Mouse (Mus musculus) layer of hippocampus, adult 2 months (tissue): ENCODE data around the gene Cacng4. TPM values are rescaled to one million over a fixed set of nuclear protein-coding genes. Genes with fewer than 3 reads are reported as not detected.

ENCODE experiments used
- DNase-seq, 2 experiments: peaks; one replicate each; pipeline ENCODE4 v3.0.0; 2022; ENCODE audit warnings: low spot score in 2 of 2
- H3K27ac ChIP-seq: fragments of 200-600 bp; 2 replicates; pipeline ENCODE4 v1.8.1; 2022
- H3K4me3 ChIP-seq: fragments of 200-600 bp; 2 replicates; pipeline ENCODE4 v1.8.1; 2022; ENCODE audit warnings: mild to moderate bottlenecking
- CTCF ChIP-seq: fragments of 200-600 bp; conservative IDR thresholded peaks from 2 replicates; pipeline ENCODE4 v1.8.1; 2022; ENCODE audit warnings: antibody characterized with exemption, mild to moderate bottlenecking, moderate library complexity
- total RNA-seq, 2 experiments: library from RNA; stranded (reverse); gene quantifications; 2 replicates each; pipeline ENCODE4 v1.2.3; 2021

Gene Cacng4
- total RNA-seq, 2 experiments from 2014 or later, result 23.7 TPM

GRCm38 (mm10) chr11:107793200-107794102 is 906 bp downstream of the Cacng4 start:
- DNase-seq, result no peak
- no peak for TF ChIP-seq CTCF
- H3K4me3 ChIP-seq, result peak overlapping the region; percentile 62
- peak overlapping the region; percentile 2; the same call in 1 of the 2 replicates for H3K27ac ChIP-seq

GRCm38 (mm10) chr11:107792136-107792535 is 2.2 kb downstream of the Cacng4 start:
- no peak for TF ChIP-seq CTCF
- H3K27ac ChIP-seq, result no peak overlapping the region
- H3K4me3 ChIP-seq, result no peak overlapping the region; the same call in 1 of the 2 replicates
- DNase-seq, result no peak

- DNase-seq, result no peak
- H3K4me3 ChIP-seq, result no peak overlapping the region
- TF ChIP-seq CTCF, result no peak
- no peak overlapping the region for H3K27ac ChIP-seq
Observed at GRCm38 (mm10) chr11:107785761-107786160, 8.6 kb downstream of the Cacng4 start.

GRCm38 (mm10) chr11:107785288-107785687 is 9.1 kb downstream of the Cacng4 start:
- no peak overlapping the region for H3K4me3 ChIP-seq
- no peak for DNase-seq
- TF ChIP-seq CTCF, result no peak
- H3K27ac ChIP-seq, result no peak overlapping the region

- Histone ChIP-seq H3K27ac (no peak overlapping the region), H3K4me3 (no peak overlapping the region)
- DNase-seq, result no peak
- TF ChIP-seq CTCF, result no peak
Observed at GRCm38 (mm10) chr11:107783861-107784754, 10.2 kb downstream of the Cacng4 start.

- DNase-seq, result no peak
Observed at GRCm38 (mm10) chr11:107782591-107782990, 11.8 kb downstream of the Cacng4 start.

GRCm38 (mm10) chr11:107778859-107779258 is 15.5 kb downstream of the Cacng4 start:
- Histone ChIP-seq H3K27ac (no peak overlapping the region), H3K4me3 (no peak overlapping the region)
- TF ChIP-seq CTCF, result no peak
- DNase-seq, result no peak

More at GRCm38 (mm10) chr11:107782591-107782990, 11.8 kb downstream of the Cacng4 start:
- TF ChIP-seq CTCF, result no peak
- Histone ChIP-seq H3K4me3 (no peak overlapping the region), H3K27ac (no peak overlapping the region)

- DNase-seq, result no peak
- Histone ChIP-seq H3K4me3 (no peak overlapping the region), H3K27ac (no peak overlapping the region)
- TF ChIP-seq CTCF, result no peak
Observed at GRCm38 (mm10) chr11:107777487-107777886, 16.9 kb downstream of the Cacng4 start.

GRCm38 (mm10) chr11:107773312-107773711 is 21.0 kb downstream of the Cacng4 start:
- Histone ChIP-seq H3K27ac (no peak overlapping the region), H3K4me3 (no peak overlapping the region)
- TF ChIP-seq CTCF, result no peak
- DNase-seq, result no peak

GRCm38 (mm10) chr11:107772002-107772401 is 22.4 kb downstream of the Cacng4 start:
- Histone ChIP-seq H3K4me3 (no peak overlapping the region), H3K27ac (no peak overlapping the region)
- no peak for TF ChIP-seq CTCF
- DNase-seq, result no peak

- Histone ChIP-seq H3K27ac (no peak overlapping the region), H3K4me3 (no peak overlapping the region)
- no peak for DNase-seq
- TF ChIP-seq CTCF, result no peak
Observed at GRCm38 (mm10) chr11:107768361-107768760, 26.0 kb downstream of the Cacng4 start.

- Histone ChIP-seq H3K4me3 (no peak overlapping the region), H3K27ac (no peak overlapping the region)
- no peak for DNase-seq
- TF ChIP-seq CTCF, result no peak
Observed at GRCm38 (mm10) chr11:107766932-107767331, 27.4 kb downstream of the Cacng4 start.
